Mouse (Mus musculus) neural tube, postnatal 0 days (tissue): Measurements from ENCODE around the gene Ufd1. TPM values are rescaled to one million over a fixed set of nuclear protein-coding genes. Genes with fewer than 3 reads are reported as not detected.

ENCODE experiments used
- polyA plus RNA-seq: library from polyadenylated mRNA; unstranded; fragments of >200 nt; fragmentation: Nextera tagmentation; extraction: Ambion mirVana; gene quantifications from 2 replicates; pipeline ENCODE4 v1.2.1, GENCODE M21; 2015

Gene Ufd1
- polyA plus RNA-seq = 101 and 103 TPM in 2 replicates

GRCm38 (mm10) chr16:18811468-18812384 is at the start of gene Ufd1, which contains the start of gene Cdc45:
Ufd1 (plus strand) TSS chr16:18811779.
Cdc45 (minus strand) TSS chr16:18811987.

DNA sequence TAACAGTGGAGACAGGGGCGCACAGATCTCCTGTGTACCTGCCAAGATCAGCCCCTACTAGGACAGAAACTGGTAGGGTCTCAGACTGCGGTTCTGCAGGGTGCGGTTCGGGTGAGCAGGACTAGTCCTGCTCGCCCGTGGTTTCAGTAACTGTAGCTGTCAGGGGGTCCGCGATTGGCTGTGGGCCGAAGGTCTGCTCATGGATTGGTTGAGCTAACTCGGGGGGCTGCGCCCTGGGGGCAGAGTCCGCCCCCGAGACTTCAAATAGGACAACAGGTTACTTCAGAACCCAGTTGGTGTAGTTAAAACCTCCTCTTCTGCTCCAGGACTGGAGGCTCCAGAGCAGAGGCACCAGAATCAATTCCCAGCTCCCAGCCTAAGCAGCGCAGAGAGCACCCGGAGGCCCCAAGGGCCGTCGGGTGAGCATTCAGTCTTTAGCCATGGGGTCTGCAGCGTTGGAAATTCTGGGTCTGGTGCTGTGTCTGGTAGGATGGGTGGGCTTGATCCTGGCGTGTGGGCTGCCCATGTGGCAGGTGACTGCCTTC is 35.0 kb upstream of the Ufd1 start, which contains the start of gene Cldn5:
TSS of gene Cldn5 (plus strand) at position 292 of the 545 bp plus-strand sequence.

GRCm38 (mm10) chr16:18836468-18837208 is 25.1 kb downstream of the Ufd1 start, which contains the start of the genes 2510002D24Rik and Gm28539:
2510002D24Rik (plus strand) TSS chr16:18836578.
Gm28539 (plus strand) TSS chr16:18836584.

DNA sequence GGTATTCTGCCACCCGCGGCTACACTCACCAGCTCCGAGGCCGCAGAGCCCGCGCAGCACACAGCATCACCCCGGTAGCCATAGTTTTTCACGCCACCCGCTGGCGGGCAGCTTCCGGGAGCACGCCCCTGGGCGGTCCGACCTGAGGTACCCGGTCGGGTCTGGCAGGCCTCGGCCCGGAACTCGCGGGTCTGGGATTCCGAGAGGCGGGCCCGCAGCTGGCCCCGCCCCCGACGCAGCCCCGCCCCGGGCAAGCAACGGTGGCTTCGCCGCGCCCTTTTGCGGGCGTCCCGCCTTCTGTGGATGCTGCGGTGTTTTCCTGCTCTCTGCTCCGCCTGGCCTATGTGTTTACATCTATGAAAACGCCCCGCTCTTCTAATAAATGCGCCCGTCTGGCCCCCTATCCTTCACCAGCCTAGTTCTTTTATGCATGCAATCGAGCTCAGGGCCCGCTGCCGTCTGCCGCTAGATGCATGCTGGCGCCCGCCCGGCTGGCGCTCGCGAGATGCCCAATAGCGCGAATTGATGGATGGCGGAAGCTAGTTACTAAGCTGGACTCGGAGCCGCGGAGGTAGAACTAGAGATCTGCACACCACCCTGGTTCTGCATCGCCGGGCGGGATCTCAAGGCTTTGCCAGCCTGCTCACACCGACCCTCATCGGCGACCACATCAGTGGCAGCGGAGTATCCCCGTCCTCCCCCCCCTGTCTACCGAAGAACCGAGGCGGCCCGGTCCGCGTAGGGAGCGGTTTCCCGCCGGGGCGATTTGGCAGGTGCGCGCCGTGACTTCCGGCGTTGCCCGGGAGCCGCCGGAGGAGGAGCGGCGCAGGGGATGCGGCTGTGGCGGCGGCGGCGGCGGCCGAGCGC is 65.1 kb downstream of the Ufd1 start, which contains the start of the genes Mrpl40 and Hira:
TSS of gene Mrpl40 (minus strand) at position 421 of the 867 bp plus-strand sequence.
TSS of gene Hira (plus strand) at position 596 of the 867 bp plus-strand sequence.

Other genes starting within 250 kb of the Ufd1 start
- 2.9 and 3.3 TPM in 2 replicates for gene Tbx1, start 221.1 kb upstream of the Ufd1 start, polyA plus RNA-seq
- 10.0 and 11.1 TPM in 2 replicates for gene Gp1bb, start 189.4 kb upstream of the Ufd1 start, polyA plus RNA-seq
- 9.6 and 12.3 TPM in 2 replicates for gene Gm49601, start 185.4 kb upstream of the Ufd1 start, polyA plus RNA-seq
- gene Sept5, start 181.8 kb upstream of the Ufd1 start, polyA plus RNA-seq = 172 and 207 TPM in 2 replicates
- gene Cldn5, start 34.9 kb upstream of the Ufd1 start, polyA plus RNA-seq = 126 and 157 TPM in 2 replicates
- 4.0 and 4.2 TPM in 2 replicates for gene Cdc45, start 208 bp downstream of the Ufd1 start, polyA plus RNA-seq
- 47.7 and 57.4 TPM in 2 replicates for gene 2510002D24Rik, start 24.8 kb downstream of the Ufd1 start, polyA plus RNA-seq
- gene Gm28539, start 24.8 kb downstream of the Ufd1 start, polyA plus RNA-seq = not detected in 2 replicates
- 91.4 and 93.5 TPM in 2 replicates for gene Mrpl40, start 65.1 kb downstream of the Ufd1 start, polyA plus RNA-seq
- 20.3 and 25.6 TPM in 2 replicates for gene Hira, start 65.3 kb downstream of the Ufd1 start, polyA plus RNA-seq